Mouse (Mus musculus) limb, embryonic 14.5 days (tissue): Measurements from ENCODE around the gene Btbd16. TPM values are rescaled to one million over a fixed set of nuclear protein-coding genes. Genes with fewer than 3 reads are reported as not detected.

Experiments used
- ATAC-seq: fragments of 200-750 bp; cut with Nextera tagmentation; 2 replicates; pipeline ENCODE4 v1.8.0; 2017; ENCODE audit warnings: low read depth, moderate number of reproducible peaks, moderate TSS enrichment; ENCODE audit not compliant: low FRiP score
- DNase-seq: peaks from one replicate; pipeline ENCODE4 v3.0.0-alpha.2; 2015; ENCODE audit warnings: low spot score
- H3K27ac ChIP-seq: fragments of 300-500 bp; sonication (generic); replicated peaks from 2 replicates; pipeline ENCODE4 v1.5.1; 2014; ENCODE audit warnings: low read depth, mild to moderate bottlenecking, low read length, moderate library complexity, mixed read lengths
- H3K27me3 ChIP-seq: fragments of 300-500 bp; sonication (generic); 2 replicates; pipeline ENCODE4 v1.6.1; 2014; ENCODE audit warnings: low read length, mixed read lengths; ENCODE audit not compliant: control insufficient read depth, insufficient read depth
- H3K36me3 ChIP-seq: fragments of 300-500 bp; sonication (generic); 2 replicates; pipeline ENCODE4 v1.6.1; 2014; ENCODE audit warnings: mild to moderate bottlenecking, low read length, moderate library complexity, mixed read lengths; ENCODE audit not compliant: control insufficient read depth, insufficient read depth
- H3K4me1 ChIP-seq: fragments of 300-500 bp; sonication (generic); 2 replicates; pipeline ENCODE4 v1.6.1; 2014; ENCODE audit warnings: antibody characterized with exemption, low read length, mixed read lengths; ENCODE audit not compliant: control insufficient read depth, insufficient read depth
- H3K4me2 ChIP-seq: fragments of 300-500 bp; sonication (generic); replicated peaks from 2 replicates; pipeline ENCODE4 v1.6.1; 2014; ENCODE audit warnings: low read depth, mild to moderate bottlenecking, low read length, moderate library complexity; ENCODE audit not compliant: severe bottlenecking
- H3K4me3 ChIP-seq: fragments of 300-500 bp; sonication (generic); replicated peaks from 2 replicates; pipeline ENCODE4 v1.5.1; 2014; ENCODE audit warnings: low read length
- H3K9ac ChIP-seq: fragments of 300-500 bp; sonication (generic); 2 replicates; pipeline ENCODE4 v1.6.1; 2014; ENCODE audit warnings: mild to moderate bottlenecking, low read depth, low read length, moderate library complexity; ENCODE audit not compliant: severe bottlenecking
- H3K9me3 ChIP-seq: fragments of 300-500 bp; sonication (generic); 2 replicates; pipeline ENCODE4 v1.6.1; 2016; ENCODE audit warnings: low read length; ENCODE audit not compliant: control insufficient read depth
- POLR2A ChIP-seq: fragments of 200-500 bp; IDR thresholded peaks from 2 replicates; pipeline ENCODE4 v1.8.0; 2012; ENCODE audit warnings: inconsistent platforms, mild to moderate bottlenecking, moderate library complexity, borderline replicate concordance; ENCODE audit not compliant: insufficient read depth, insufficient read length; ENCODE audit errors: extremely low read depth
- WGBS: fragments of 180-500 bp; shearing (Covaris S2); extraction: QIAGEN DNeasy Blood & Tissue Kit; methylation state at CpG from one replicate; pipeline ENCODE4 v1.1.7; 2014; 5-methylcytosine and 5-hydroxymethylcytosine counted together
- polyA plus RNA-seq, 2 experiments: library from polyadenylated mRNA; depleted of rRNA in 1 of 2; stranded (reverse) in 1 of 2; unstranded in 1 of 2; fragments of >200 nt; fragmentation: Nextera tagmentation in 1 of 2; extraction: Ambion mirVana in 1 of 2; gene quantifications; 2 replicates each; pipeline versions ENCODE4 v1.2.1 to v1.2.3; 2012 to 2014

The Btbd16 gene
- polyA plus RNA-seq, 2 experiments: 0.05 TPM; not detected in 1

- no peak for DNase-seq
- no peaks in the 10 kb centered on the region for H3K9me3 ChIP-seq
- no peak overlapping the region for H3K4me2 ChIP-seq
- no peak overlapping the region for H3K4me3 ChIP-seq
- no peak overlapping the region for H3K9ac ChIP-seq
- no peaks in the 10 kb centered on the region for H3K4me1 ChIP-seq
- H3K27me3 ChIP-seq: no peaks in the 10 kb centered on the region
- no peak for TF ChIP-seq POLR2A
- H3K36me3 ChIP-seq: no peaks in the 10 kb centered on the region
- H3K27ac ChIP-seq: no peak overlapping the region
- ATAC-seq: no peak
- 83% methylated on average over 10 of the region's 10 CpGs for WGBS
Observed at GRCm38 (mm10) chr7:130828475-130828874, 54.6 kb downstream of the Btbd16 start.

GRCm38 (mm10) chr7:130831586-130831985 is 57.7 kb downstream of the Btbd16 start:
- WGBS: 92% methylated on average over 5 of the region's 5 CpGs

GRCm38 (mm10) chr7:130834299-130834698 is 60.4 kb downstream of the Btbd16 start:
- WGBS: 29% methylated on average over 21 of the region's 21 CpGs

More at GRCm38 (mm10) chr7:130831586-130831985, 57.7 kb downstream of the Btbd16 start:
- ATAC-seq: no peak
- no peak overlapping the region for H3K4me3 ChIP-seq
- no peak overlapping the region for H3K4me2 ChIP-seq
- no peak for TF ChIP-seq POLR2A
- DNase-seq: no peak
- no peaks in the 10 kb centered on the region for H3K9me3 ChIP-seq
- no peak overlapping the region for H3K27ac ChIP-seq
- H3K27me3 ChIP-seq: no peaks in the 10 kb centered on the region
- H3K4me1 ChIP-seq: peaks cover 5% of the 10 kb centered on the region; the same call in 1 of the 2 replicates
- no peak overlapping the region for H3K9ac ChIP-seq
- no peaks in the 10 kb centered on the region for H3K36me3 ChIP-seq

GRCm38 (mm10) chr7:130834958-130835861 is 61.3 kb downstream of the Btbd16 start:
- 34% methylated on average over 18 of the region's 18 CpGs for WGBS
- Histone ChIP-seq H3K9me3 (no peaks in the 10 kb centered on the region), H3K4me3 (no peak overlapping the region), H3K9ac (no peak overlapping the region), H3K27me3 (no peaks in the 10 kb centered on the region), H3K36me3 (no peaks in the 10 kb centered on the region), H3K4me2 (no peak overlapping the region), H3K4me1 (peaks cover 5% of the 10 kb centered on the region; the same call in 1 of the 2 replicates), H3K27ac (no peak overlapping the region)
- ATAC-seq (no peak), DNase-seq (peak; percentile 45)
- no peak for TF ChIP-seq POLR2A

More at GRCm38 (mm10) chr7:130834299-130834698, 60.4 kb downstream of the Btbd16 start:
- H3K27me3 ChIP-seq: no peaks in the 10 kb centered on the region
- no peak overlapping the region for H3K27ac ChIP-seq
- no peak for TF ChIP-seq POLR2A
- H3K9me3 ChIP-seq: no peaks in the 10 kb centered on the region
- ATAC-seq: peak; percentile 97
- no peak overlapping the region for H3K9ac ChIP-seq
- no peak overlapping the region for H3K4me2 ChIP-seq
- no peaks in the 10 kb centered on the region for H3K36me3 ChIP-seq
- H3K4me3 ChIP-seq: no peak overlapping the region
- peak; percentile 87 for DNase-seq
- peaks cover 5% of the 10 kb centered on the region; the same call in 1 of the 2 replicates for H3K4me1 ChIP-seq

DNA sequence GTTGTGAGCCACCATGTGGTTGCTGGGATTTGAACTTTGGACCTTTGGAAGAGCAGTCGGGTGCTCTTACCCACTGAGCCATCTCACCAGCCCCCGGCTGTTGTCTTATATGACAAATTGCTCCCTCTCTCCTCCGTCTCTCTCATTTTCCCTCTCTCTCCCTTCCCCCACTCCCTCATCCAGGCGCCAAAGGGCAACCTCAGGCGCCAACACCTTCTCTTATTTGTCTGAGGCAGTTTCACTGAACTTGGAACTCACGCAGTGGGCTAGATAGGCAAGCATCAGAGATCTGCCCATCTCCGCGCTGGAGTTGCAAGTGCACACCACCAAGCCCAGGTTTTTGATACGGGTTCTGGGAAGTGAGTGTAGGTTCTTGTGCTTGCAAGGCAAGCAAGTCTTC is 62.2 kb downstream of the Btbd16 start:
- Histone ChIP-seq H3K9ac (no peak overlapping the region), H3K4me3 (no peak overlapping the region), H3K4me1 (peaks cover 5% of the 10 kb centered on the region; the same call in 1 of the 2 replicates), H3K4me2 (no peak overlapping the region), H3K9me3 (no peaks in the 10 kb centered on the region), H3K27me3 (no peaks in the 10 kb centered on the region), H3K36me3 (no peaks in the 10 kb centered on the region), H3K27ac (no peak overlapping the region)
- DNase-seq: no peak
- ATAC-seq: no peak
- TF ChIP-seq POLR2A: no peak
- 84% methylated on average over 9 of the region's 9 CpGs for WGBS
